Mouse (Mus musculus): Measurements from ENCODE around the gene Npvf.

DNA sequence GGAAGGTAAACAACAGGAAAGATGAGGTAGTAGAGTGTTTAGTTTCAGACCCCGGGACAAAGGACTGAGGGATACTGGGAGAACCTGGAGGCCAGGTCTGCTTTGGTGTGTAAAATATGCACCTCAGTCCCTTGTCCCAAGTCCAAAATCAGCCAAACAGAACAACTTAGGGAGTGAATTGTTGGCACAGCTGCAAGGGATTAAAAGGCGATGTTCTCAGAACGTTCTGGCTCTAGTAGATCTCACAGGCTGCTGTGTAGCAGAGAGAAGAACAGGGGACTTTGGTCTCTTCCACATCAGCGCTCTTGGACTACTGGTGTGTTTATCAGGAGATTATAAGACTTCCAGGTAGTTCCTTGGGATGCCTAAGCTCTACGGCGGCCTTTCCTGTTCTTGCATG lies 6.6 kb downstream of the Npvf start:
- TF ChIP-seq CTCF (conservative IDR thresholded peaks at IDR 0.05; ENCODE audit: low read length): no peak
- no peak for TF ChIP-seq NANOG (IDR thresholded peaks at IDR 0.05; ENCODE audit: borderline replicate concordance, low read length)
- TF ChIP-seq POU5F1 (IDR thresholded peaks at IDR 0.05; ENCODE audit: borderline replicate concordance, low read length): no peak

Measured in E14TG2a.4 (cell line).